Mouse (Mus musculus) heart, postnatal 0 days (tissue): ENCODE results near the gene 4930539E08Rik.

Source experiments
- CTCF ChIP-seq: IDR thresholded peaks from 2 replicates; pipeline ENCODE4 v1.5.1; 2016; ENCODE audit warnings: antibody characterized with exemption, control low read depth, low read depth
- EP300 ChIP-seq: IDR thresholded peaks from 2 replicates; pipeline ENCODE4 v1.6.1; 2016; ENCODE audit warnings: antibody characterized with exemption, low read depth

DNA sequence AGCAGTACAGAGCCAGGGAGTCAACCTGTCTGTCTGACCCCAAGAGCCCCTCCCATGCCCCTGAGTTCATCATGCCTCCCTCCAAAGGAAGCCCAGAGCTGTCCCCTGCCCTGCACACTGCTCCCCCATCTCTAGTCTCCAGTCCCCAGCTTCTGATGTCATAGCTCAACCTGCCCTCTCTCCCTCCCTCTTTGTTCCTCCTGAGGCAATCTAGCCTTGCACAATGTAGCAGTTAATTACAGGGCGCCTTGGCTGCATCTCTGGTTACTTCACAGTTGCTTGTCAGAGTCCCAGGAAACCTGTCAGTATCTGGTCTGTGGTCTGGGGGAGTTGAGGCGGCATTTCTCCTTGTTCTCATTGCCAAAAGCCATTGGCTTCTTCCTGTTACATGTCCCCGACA, 59.1 kb downstream of the 4930539E08Rik start:
- no peak for TF ChIP-seq CTCF
- TF ChIP-seq EP300: no peak
